Mouse (Mus musculus) embryonic fibroblast, embryonic 13.5 days (primary cell): Measurements from ENCODE around the gene Atxn7l1.

ENCODE experiments used
- CTCF ChIP-seq: IDR thresholded peaks from 2 replicates; pipeline ENCODE4 v1.5.1; 2011; ENCODE audit warnings: mild to moderate bottlenecking, control low read depth, low read length, moderate library complexity, borderline replicate concordance; ENCODE audit not compliant: insufficient read depth
- POLR2A ChIP-seq: IDR thresholded peaks from 2 replicates; pipeline ENCODE4 v1.6.1; 2011; ENCODE audit warnings: low read depth, mild to moderate bottlenecking, control low read depth, low read length, moderate library complexity

GRCm38 (mm10) chr12:33237108-33237507 lies 89.6 kb downstream of the Atxn7l1 start:
- TF ChIP-seq CTCF = no peak
- TF ChIP-seq POLR2A = no peak
